Mouse (Mus musculus) fat pad, adult 2 months (tissue): ENCODE data around the gene Vwa5b2.
A peak's percentile ranks its signal among the peaks of the same experiment; 100 is the strongest.

ENCODE experiments used
- DNase-seq: peaks from one replicate; pipeline ENCODE4 v3.0.0-alpha.2; 2011; ENCODE audit warnings: low read depth, low spot score; ENCODE audit errors: extremely low read depth

The Vwa5b2 gene

GRCm38 (mm10) chr16:20610501-20611356 is 21.5 kb downstream of the Vwa5b2 start:
- peak; percentile 16 for DNase-seq

GRCm38 (mm10) chr16:20611357-20612227 is 22.3 kb downstream of the Vwa5b2 start, which contains the start of the genes Eef1akmt4, Gm49333 and Alg3:
TSS of gene Eef1akmt4 (plus strand) at chr16:20611593.
TSS of gene Gm49333 (plus strand) at chr16:20611610.
TSS of gene Alg3 (minus strand) at chr16:20611735.
- peak; percentile 62 for DNase-seq

- DNase-seq, result no peak
Measured at GRCm38 (mm10) chr16:20619541-20620398, 30.5 kb downstream of the Vwa5b2 start.

- DNase-seq, result no peak
Measured at GRCm38 (mm10) chr16:20620399-20620735, 31.1 kb downstream of the Vwa5b2 start.

- DNase-seq, result no peak
Measured at GRCm38 (mm10) chr16:20620751-20621190, 31.5 kb downstream of the Vwa5b2 start.

- no peak for DNase-seq
Measured at GRCm38 (mm10) chr16:20621191-20621990, 32.1 kb downstream of the Vwa5b2 start, which contains the start of gene Camk2n2. TSS of gene Camk2n2 (minus strand) at chr16:20621287.

- DNase-seq, result no peak
Measured at GRCm38 (mm10) chr16:20621991-20622685, 32.9 kb downstream of the Vwa5b2 start.

- DNase-seq, result no peak
Measured at GRCm38 (mm10) chr16:20623211-20623610, 33.9 kb downstream of the Vwa5b2 start.

GRCm38 (mm10) chr16:20628871-20629391 is 39.7 kb downstream of the Vwa5b2 start:
- no peak for DNase-seq

- no peak for DNase-seq
Measured at GRCm38 (mm10) chr16:20629731-20630634, 40.7 kb downstream of the Vwa5b2 start, which contains the start of gene Ece2. TSS of gene Ece2 (plus strand) at chr16:20629828.

GRCm38 (mm10) chr16:20637410-20637809 is 48.1 kb downstream of the Vwa5b2 start:
- no peak for DNase-seq

- DNase-seq, result no peak
Measured at GRCm38 (mm10) chr16:20638367-20638766, 49.1 kb downstream of the Vwa5b2 start.

GRCm38 (mm10) chr16:20642161-20642560 is 52.9 kb downstream of the Vwa5b2 start:
- no peak for DNase-seq

GRCm38 (mm10) chr16:20643911-20644310 is 54.6 kb downstream of the Vwa5b2 start:
- DNase-seq, result no peak

- DNase-seq, result no peak
Measured at GRCm38 (mm10) chr16:20651076-20651946, 62.0 kb downstream of the Vwa5b2 start, which contains the start of gene Psmd2. TSS of gene Psmd2 (plus strand) at chr16:20651652.

- DNase-seq, result no peak
Measured at GRCm38 (mm10) chr16:20651947-20652310, 62.7 kb downstream of the Vwa5b2 start.

GRCm38 (mm10) chr16:20653315-20653714 is 64.0 kb downstream of the Vwa5b2 start:
- no peak for DNase-seq
